Mouse (Mus musculus) forebrain, postnatal 0 days (tissue): ENCODE results near the gene Armc8. TPM values are rescaled to one million over a fixed set of nuclear protein-coding genes. Genes with fewer than 3 reads are reported as not detected.
A peak's percentile ranks its signal among the peaks of the same experiment; 100 is the strongest.

ENCODE experiments used
- ATAC-seq: fragments of 200-750 bp; cut with Nextera tagmentation; 2 replicates; pipeline ENCODE4 v1.8.0; 2017; ENCODE audit warnings: mild to moderate bottlenecking, moderate library complexity
- DNase-seq: peaks from one replicate; pipeline ENCODE4 v3.0.0-alpha.2; 2015
- H3K27ac ChIP-seq: fragments of 300-500 bp; sonication (generic); 2 replicates; pipeline ENCODE4 v1.5.1; 2014; ENCODE audit warnings: low read depth, mild to moderate bottlenecking, antibody characterized with exemption, low read length, moderate library complexity, mixed read lengths
- H3K27me3 ChIP-seq: fragments of 300-500 bp; sonication (generic); 2 replicates; pipeline ENCODE4 v1.6.1; 2014; ENCODE audit warnings: mild to moderate bottlenecking, low read length, mixed read lengths; ENCODE audit not compliant: insufficient read depth
- H3K36me3 ChIP-seq: fragments of 300-500 bp; sonication (generic); 2 replicates; pipeline ENCODE4 v1.6.1; 2014; ENCODE audit warnings: mild to moderate bottlenecking, moderate library complexity; ENCODE audit not compliant: insufficient read depth
- H3K4me1 ChIP-seq: fragments of 300-500 bp; sonication (generic); 2 replicates; pipeline ENCODE4 v1.6.1; 2014; ENCODE audit warnings: antibody characterized with exemption; ENCODE audit not compliant: insufficient read depth
- H3K4me2 ChIP-seq: fragments of 300-500 bp; sonication (generic); 2 replicates; pipeline ENCODE4 v1.6.1; 2014; ENCODE audit warnings: low read depth, mild to moderate bottlenecking, moderate library complexity
- H3K4me3 ChIP-seq: fragments of 300-500 bp; sonication (generic); 2 replicates; pipeline ENCODE4 v1.5.1; 2014; ENCODE audit warnings: low read depth, low read length, mixed read lengths
- H3K9ac ChIP-seq: fragments of 300-500 bp; sonication (generic); 2 replicates; pipeline ENCODE4 v1.6.1; 2014; ENCODE audit warnings: mild to moderate bottlenecking
- H3K9me3 ChIP-seq: fragments of 300-500 bp; sonication (generic); 2 replicates; pipeline ENCODE4 v1.6.1; 2016; ENCODE audit warnings: low read length
- CTCF ChIP-seq: sonication (generic); IDR thresholded peaks from 2 replicates; pipeline ENCODE4 v1.5.1; 2016; ENCODE audit warnings: antibody characterized with exemption, control low read depth, low read depth
- WGBS: fragments of 180-500 bp; shearing (Covaris S2); extraction: QIAGEN DNeasy Blood & Tissue Kit; methylation state at CpG from one replicate; pipeline ENCODE4 v1.1.7; 2014; 5-methylcytosine and 5-hydroxymethylcytosine counted together
- polyA plus RNA-seq: library from polyadenylated mRNA; unstranded; fragments of >200 nt; fragmentation: Nextera tagmentation; extraction: Ambion mirVana; gene quantifications from 2 replicates; pipeline ENCODE4 v1.2.1, GENCODE M21; 2015
- total RNA-seq: library from RNA; depleted of rRNA; stranded (reverse); fragments of >200 nt; gene quantifications from 2 replicates; pipeline ENCODE4 v1.2.3, GENCODE M21; 2014

Gene Armc8
- total and polyA plus RNA-seq, 2 experiments from 2014 or later, result 70.6 to 96.3 TPM

GRCm38 (mm10) chr9:99575677-99576480, 7.2 kb upstream of the Armc8 start, which contains the start of gene Dbr1:
TSS of gene Dbr1 (plus strand) at chr9:99575799.
- Histone ChIP-seq H3K9ac (peak within 1 kb of the TSS; percentile 88), H3K4me1 (no peaks in the 10 kb centered on the region), H3K4me3 (peak within 1 kb of the TSS; percentile 94), H3K27ac (peak within 1 kb of the TSS; percentile 81), H3K9me3 (no peaks in the 10 kb centered on the region), H3K4me2 (peak within 1 kb of the TSS; percentile 66), H3K27me3 (no peaks in the 10 kb centered on the region), H3K36me3 (no peaks in the 10 kb centered on the region)
- ATAC-seq (peak; percentile 99), DNase-seq (peak; percentile 93)
- WGBS, result under 1% methylated on average over 56 of the region's 57 CpGs
- no peak for TF ChIP-seq CTCF

GRCm38 (mm10) chr9:99569071-99569397, 335 bp upstream of the Armc8 start:
- Histone ChIP-seq H3K27ac (peak overlapping the region; percentile 96), H3K4me2 (peak overlapping the region; percentile 58), H3K36me3 (no peaks in the 10 kb centered on the region), H3K27me3 (no peaks in the 10 kb centered on the region), H3K9ac (peak overlapping the region; percentile 98), H3K9me3 (no peaks in the 10 kb centered on the region), H3K4me1 (peaks cover 8% of the 10 kb centered on the region; the same call in 1 of the 2 replicates), H3K4me3 (peak overlapping the region; percentile 95)
- ATAC-seq (no peak; the same call in 1 of the 2 replicates), DNase-seq (no peak)
- WGBS, result 1% methylated on average over 9 of the region's 9 CpGs
- TF ChIP-seq CTCF, result no peak

GRCm38 (mm10) chr9:99568023-99568346, 714 bp downstream of the Armc8 start:
- peak overlapping the region; percentile 96 for H3K27ac ChIP-seq
- ATAC-seq, result peak; percentile 45
- peak overlapping the region; percentile 58 for H3K4me2 ChIP-seq
- no peaks in the 10 kb centered on the region for H3K36me3 ChIP-seq
- 2% methylated on average over 15 of the region's 15 CpGs for WGBS
- H3K27me3 ChIP-seq, result no peaks in the 10 kb centered on the region
- peaks cover 8% of the 10 kb centered on the region; the same call in 1 of the 2 replicates for H3K4me1 ChIP-seq
- H3K4me3 ChIP-seq, result peak overlapping the region; percentile 95
- 0 out of 2 replicates have a peak, but pooled peaks have one; percentile 10 for TF ChIP-seq CTCF
- no peaks in the 10 kb centered on the region for H3K9me3 ChIP-seq
- DNase-seq, result no peak
- peak overlapping the region; percentile 98 for H3K9ac ChIP-seq

GRCm38 (mm10) chr9:99563714-99564113, 5.0 kb downstream of the Armc8 start:
- H3K36me3 ChIP-seq, result no peaks in the 10 kb centered on the region
- DNase-seq, result no peak
- no peaks in the 10 kb centered on the region for H3K9me3 ChIP-seq
- no peak overlapping the region for H3K9ac ChIP-seq
- no peak for TF ChIP-seq CTCF
- peaks cover 8% of the 10 kb centered on the region; the same call in 1 of the 2 replicates for H3K4me1 ChIP-seq
- WGBS, result 28% methylated on average over 11 of the region's 11 CpGs
- H3K27me3 ChIP-seq, result no peaks in the 10 kb centered on the region
- no peak overlapping the region for H3K27ac ChIP-seq
- H3K4me2 ChIP-seq, result no peak overlapping the region
- ATAC-seq, result no peak
- no peak overlapping the region for H3K4me3 ChIP-seq

GRCm38 (mm10) chr9:99560389-99560788, 8.3 kb downstream of the Armc8 start:
- no peak for TF ChIP-seq CTCF
- Histone ChIP-seq H3K27ac (no peak overlapping the region), H3K4me1 (no peaks in the 10 kb centered on the region), H3K36me3 (no peaks in the 10 kb centered on the region), H3K4me3 (no peak overlapping the region), H3K9me3 (no peaks in the 10 kb centered on the region), H3K27me3 (no peaks in the 10 kb centered on the region), H3K9ac (no peak overlapping the region), H3K4me2 (no peak overlapping the region)
- DNase-seq (no peak), ATAC-seq (no peak)
- WGBS, result 93% methylated on average over 3 of the region's 3 CpGs

- Histone ChIP-seq H3K4me3 (no peak overlapping the region), H3K36me3 (no peaks in the 10 kb centered on the region), H3K4me2 (no peak overlapping the region), H3K27ac (no peak overlapping the region), H3K9me3 (no peaks in the 10 kb centered on the region), H3K27me3 (no peaks in the 10 kb centered on the region), H3K9ac (no peak overlapping the region), H3K4me1 (no peaks in the 10 kb centered on the region)
- ATAC-seq (no peak), DNase-seq (no peak)
- no peak for TF ChIP-seq CTCF
These were observed 9.2 kb downstream of the Armc8 start for GRCm38 (mm10) chr9:99559557-99559904.

GRCm38 (mm10) chr9:99558824-99559556, 9.7 kb downstream of the Armc8 start:
- ATAC-seq (no peak), DNase-seq (no peak)
- Histone ChIP-seq H3K9me3 (no peaks in the 10 kb centered on the region), H3K9ac (no peak overlapping the region), H3K4me2 (no peak overlapping the region), H3K27me3 (no peaks in the 10 kb centered on the region), H3K4me3 (no peak overlapping the region), H3K4me1 (no peaks in the 10 kb centered on the region), H3K36me3 (no peaks in the 10 kb centered on the region), H3K27ac (no peak overlapping the region)
- 91% methylated on average over 7 of the region's 7 CpGs for WGBS
- no peak for TF ChIP-seq CTCF
